Mouse (Mus musculus) liver, adult 2 months (tissue): ENCODE measurements around the gene Ptges3l.

Source experiments
- CTCF ChIP-seq: fragments of 200-500 bp; IDR thresholded peaks from 2 replicates; pipeline ENCODE4 v1.5.1; 2011; ENCODE audit warnings: low read depth, low read length, control low read depth
- POLR2A ChIP-seq: fragments of 200-500 bp; IDR thresholded peaks from 2 replicates; pipeline ENCODE4 v1.6.1; 2011; ENCODE audit warnings: low read length, control low read depth; ENCODE audit not compliant: insufficient read depth; ENCODE audit errors: extremely low read depth

DNA sequence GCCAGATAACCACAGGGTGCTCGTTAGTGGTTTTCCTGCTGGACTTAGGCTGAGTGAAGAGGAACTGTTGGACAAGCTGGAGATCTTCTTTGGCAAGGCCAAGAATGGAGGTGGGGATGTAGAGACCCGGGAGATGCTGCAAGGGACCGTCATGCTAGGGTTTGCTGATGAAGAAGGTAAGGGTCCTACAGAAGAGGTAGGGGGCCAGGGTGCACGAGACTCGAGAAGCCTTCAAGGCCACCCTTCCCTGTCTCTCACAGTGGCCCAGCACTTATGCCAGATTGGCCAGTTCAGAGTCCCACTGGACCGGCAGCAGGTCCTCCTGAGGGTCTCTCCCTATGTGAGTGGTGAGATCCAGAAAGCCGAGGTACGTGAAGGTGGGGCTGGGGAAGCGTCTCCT is 32.5 kb upstream of the Ptges3l start:
- TF ChIP-seq CTCF: no peak
- TF ChIP-seq POLR2A: no peak
